Mouse (Mus musculus) limb, embryonic 15.5 days (tissue): ENCODE measurements around the gene 1700001P01Rik. TPM values are rescaled to one million over a fixed set of nuclear protein-coding genes. Genes with fewer than 3 reads are reported as not detected.

Experiments used
- ATAC-seq: fragments of 200-750 bp; cut with Nextera tagmentation; 2 replicates; pipeline ENCODE4 v1.8.0; 2017; ENCODE audit warnings: low read depth, moderate TSS enrichment; ENCODE audit not compliant: insufficient number of reproducible peaks, low FRiP score, low TSS enrichment
- H3K27ac ChIP-seq: fragments of 300-500 bp; sonication (generic); 2 replicates; pipeline ENCODE4 v1.5.1; 2015; ENCODE audit warnings: moderate library complexity, mild to moderate bottlenecking, inconsistent platforms
- H3K27me3 ChIP-seq: fragments of 300-500 bp; sonication (generic); 2 replicates; pipeline ENCODE4 v1.6.1; 2015; ENCODE audit warnings: inconsistent platforms
- H3K36me3 ChIP-seq: fragments of 300-500 bp; sonication (generic); 2 replicates; pipeline ENCODE4 v1.6.1; 2015; ENCODE audit warnings: inconsistent platforms
- H3K4me1 ChIP-seq: fragments of 300-500 bp; sonication (generic); 2 replicates; pipeline ENCODE4 v1.6.1; 2015; ENCODE audit warnings: inconsistent platforms
- H3K4me2 ChIP-seq: fragments of 300-500 bp; sonication (generic); 2 replicates; pipeline ENCODE4 v1.6.1; 2015; ENCODE audit warnings: mild to moderate bottlenecking, inconsistent platforms
- H3K4me3 ChIP-seq: fragments of 300-500 bp; sonication (generic); 2 replicates; pipeline ENCODE4 v1.5.1; 2015; ENCODE audit warnings: mild to moderate bottlenecking, inconsistent platforms
- H3K9ac ChIP-seq: fragments of 300-500 bp; sonication (generic); 2 replicates; pipeline ENCODE4 v1.6.1; 2015; ENCODE audit warnings: inconsistent platforms
- H3K9me3 ChIP-seq: fragments of 300-500 bp; sonication (generic); 2 replicates; pipeline ENCODE4 v1.6.1; 2016; ENCODE audit warnings: inconsistent platforms
- WGBS: fragments of 180-500 bp; shearing (Covaris S2); methylation state at CpG from one replicate; pipeline ENCODE4 v1.1.7; 2015; 5-methylcytosine and 5-hydroxymethylcytosine counted together
- polyA plus RNA-seq: library from polyadenylated mRNA; unstranded; fragments of >200 nt; fragmentation: Nextera tagmentation; extraction: Ambion mirVana; gene quantifications from 2 replicates; pipeline ENCODE4 v1.2.1, GENCODE M21; 2015

The 1700001P01Rik gene
- 0.35 TPM in 1 of 2 replicates, not detected in the other for polyA plus RNA-seq

DNA sequence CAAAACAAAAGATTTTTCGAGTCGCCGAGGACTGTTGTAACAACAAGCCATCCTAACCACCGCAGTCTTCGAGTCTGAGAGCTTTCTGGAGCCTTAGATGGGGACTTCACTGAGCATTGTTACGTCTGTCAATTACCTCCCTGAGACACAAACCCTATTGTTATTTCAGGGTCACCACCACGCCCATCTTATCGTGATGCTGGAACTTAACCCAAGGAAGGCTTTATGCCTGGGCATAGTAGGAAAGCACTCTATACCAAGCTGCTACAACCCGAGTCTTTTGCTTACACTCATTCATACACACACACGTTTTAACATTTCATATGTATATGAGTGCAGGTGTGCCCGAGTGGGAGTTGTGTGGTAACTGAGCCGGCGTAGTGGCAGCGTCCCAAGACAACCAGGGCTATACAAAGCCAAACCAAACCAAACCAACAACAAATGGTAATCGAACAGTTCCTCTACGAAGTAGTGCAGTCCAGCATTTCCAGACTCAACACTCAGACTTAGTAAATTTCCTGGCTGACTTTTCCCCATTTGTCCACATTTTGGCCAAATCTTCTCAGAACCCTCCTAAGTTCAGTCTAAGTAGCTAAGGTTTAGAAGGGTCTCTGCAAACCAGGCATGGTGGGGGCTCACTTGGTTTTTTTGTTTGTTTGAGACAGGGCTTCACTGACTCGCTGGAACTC lies at the start of gene 1700001P01Rik:
Gene 1700001P01Rik (minus strand): TSS at position 111 of the 689 bp plus-strand sequence.
- Histone ChIP-seq H3K4me1 (peaks cover 19% of the 10 kb centered on the region), H3K36me3 (peaks cover 54% of the 10 kb centered on the region), H3K4me2 (no peak within 1 kb of the TSS), H3K9ac (no peak within 1 kb of the TSS), H3K27ac (no peak within 1 kb of the TSS), H3K27me3 (no peaks in the 10 kb centered on the region), H3K4me3 (no peak within 1 kb of the TSS), H3K9me3 (no peaks in the 10 kb centered on the region)
- 58% methylated on average over 17 of the region's 17 CpGs for WGBS
- no peak for ATAC-seq

DNA sequence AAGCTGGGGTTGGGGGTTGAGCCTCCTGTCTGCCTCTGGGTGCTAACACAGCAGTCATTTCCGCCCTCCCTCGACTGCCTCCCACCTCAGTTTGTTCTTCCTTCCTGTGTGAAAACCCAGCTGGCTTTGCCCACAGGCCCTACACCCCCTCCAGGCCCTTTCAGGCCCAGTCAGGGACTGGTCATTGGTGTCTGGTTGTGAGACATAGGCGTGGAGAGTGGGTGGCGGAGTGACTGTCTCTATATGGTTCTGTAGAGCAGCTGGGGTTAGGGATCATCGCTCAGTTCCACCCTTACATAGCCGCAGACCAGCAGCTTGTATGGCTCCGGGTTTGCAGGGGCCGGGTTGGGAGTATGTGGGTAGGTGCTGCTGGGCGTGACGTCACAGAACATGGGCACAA lies 49.6 kb upstream of the 1700001P01Rik start:
- Histone ChIP-seq H3K4me1 (0 out of 2 replicates have a peak, but pooled peaks cover 5% of the 10 kb centered on the region), H3K4me3 (no peak overlapping the region), H3K4me2 (no peak overlapping the region), H3K27me3 (no peaks in the 10 kb centered on the region), H3K27ac (no peak overlapping the region), H3K9ac (no peak overlapping the region), H3K9me3 (no peaks in the 10 kb centered on the region), H3K36me3 (peaks cover 81% of the 10 kb centered on the region)
- 84% methylated on average over 10 of the region's 10 CpGs for WGBS
- no peak for ATAC-seq

DNA sequence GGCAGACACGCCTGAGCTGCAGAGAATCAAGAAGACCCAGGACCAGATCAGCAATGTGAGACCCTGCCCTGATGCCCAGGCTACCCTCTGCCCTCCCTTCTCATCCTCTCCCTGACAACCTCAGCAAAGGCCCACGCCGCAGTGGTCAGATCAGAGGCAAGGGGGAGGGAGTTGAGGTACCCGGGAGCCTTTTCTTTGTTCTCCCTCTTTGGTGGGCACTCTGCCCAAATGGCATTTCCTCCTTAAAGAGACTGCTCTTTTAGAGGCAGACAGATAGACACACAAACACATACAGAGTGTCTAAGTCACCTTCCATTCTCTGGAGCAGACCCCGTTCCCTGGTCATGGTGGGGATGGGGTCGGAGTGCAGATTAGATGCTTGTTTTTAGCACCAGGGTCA lies 49.2 kb upstream of the 1700001P01Rik start:
- peaks cover 7% of the 10 kb centered on the region; the same call in 1 of the 2 replicates for H3K4me1 ChIP-seq
- peaks cover 81% of the 10 kb centered on the region for H3K36me3 ChIP-seq
- H3K4me3 ChIP-seq: no peak overlapping the region
- H3K27me3 ChIP-seq: no peaks in the 10 kb centered on the region
- H3K9me3 ChIP-seq: no peaks in the 10 kb centered on the region
- no peak overlapping the region for H3K9ac ChIP-seq
- no peak overlapping the region for H3K4me2 ChIP-seq
- 63% methylated on average over 6 of the region's 6 CpGs for WGBS
- H3K27ac ChIP-seq: no peak overlapping the region
- ATAC-seq: no peak

DNA sequence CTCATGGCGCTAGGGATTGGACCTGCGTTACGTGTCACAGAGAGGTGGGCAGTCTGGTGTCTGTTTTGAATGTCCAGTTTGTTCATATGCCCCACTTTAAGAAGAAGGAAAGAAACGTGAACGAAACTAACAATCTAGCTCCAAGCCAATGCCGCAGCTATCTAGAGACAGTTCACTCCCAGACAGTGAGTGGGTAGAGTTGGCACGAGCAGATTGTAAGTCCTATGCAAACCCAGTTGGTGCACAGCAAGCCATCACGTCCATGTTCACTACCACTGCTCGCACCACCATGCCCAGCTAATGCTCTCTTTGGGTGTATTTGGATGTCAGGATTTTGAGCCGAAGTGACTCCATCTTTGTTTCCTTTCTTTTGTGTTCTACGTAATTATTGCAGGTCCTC lies 48.5 kb upstream of the 1700001P01Rik start:
- Histone ChIP-seq H3K27ac (no peak overlapping the region), H3K27me3 (no peaks in the 10 kb centered on the region), H3K4me3 (no peak overlapping the region), H3K4me2 (no peak overlapping the region), H3K9me3 (no peaks in the 10 kb centered on the region), H3K9ac (no peak overlapping the region), H3K4me1 (peaks cover 10% of the 10 kb centered on the region; the same call in 1 of the 2 replicates), H3K36me3 (peaks cover 76% of the 10 kb centered on the region)
- WGBS: 94% methylated on average over 11 of the region's 11 CpGs
- ATAC-seq: no peak

DNA sequence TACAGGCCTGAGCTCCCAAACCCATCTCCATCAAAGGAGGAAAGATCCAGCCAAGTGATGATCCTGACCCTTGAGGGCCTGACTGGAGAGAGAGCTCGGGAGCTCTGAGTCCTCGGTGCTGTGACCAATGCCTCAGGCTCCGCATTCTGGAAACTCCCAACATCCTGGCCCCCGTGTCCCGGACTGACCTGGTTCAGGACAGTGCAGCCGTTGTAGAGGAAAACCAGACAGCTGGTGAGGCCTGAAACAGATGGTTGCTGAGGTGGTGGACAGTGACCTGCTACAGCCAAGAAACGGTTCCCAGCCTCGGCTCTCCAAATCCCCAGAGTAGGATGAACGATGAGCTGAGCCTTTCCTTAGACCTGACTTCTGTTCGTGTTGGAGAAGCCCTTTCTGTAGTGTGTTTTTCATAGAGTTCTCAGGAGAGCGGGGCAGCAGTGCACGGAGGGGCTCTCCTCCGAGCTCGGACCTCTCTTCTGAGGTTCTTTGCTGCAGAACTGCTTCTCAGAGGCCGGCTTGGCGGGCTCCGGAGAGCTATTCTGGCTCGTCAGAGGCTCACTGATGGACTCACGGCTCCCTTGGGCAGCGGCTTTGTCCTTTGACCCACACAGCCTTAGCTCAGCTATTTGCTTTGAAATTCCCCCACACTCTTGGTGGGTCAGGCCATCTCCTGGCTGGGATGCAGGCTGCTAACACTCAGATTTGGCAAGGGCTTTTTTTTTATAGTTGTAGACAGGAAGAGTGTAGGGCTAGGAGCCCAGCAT lies 47.3 kb upstream of the 1700001P01Rik start:
- H3K9ac ChIP-seq: no peak overlapping the region
- no peak overlapping the region for H3K27ac ChIP-seq
- no peaks in the 10 kb centered on the region for H3K27me3 ChIP-seq
- WGBS: 73% methylated on average over 20 of the region's 20 CpGs
- H3K36me3 ChIP-seq: peaks cover 80% of the 10 kb centered on the region
- ATAC-seq: no peak
- H3K4me3 ChIP-seq: no peak overlapping the region
- no peaks in the 10 kb centered on the region for H3K9me3 ChIP-seq
- H3K4me1 ChIP-seq: peaks cover 19% of the 10 kb centered on the region
- H3K4me2 ChIP-seq: no peak overlapping the region

DNA sequence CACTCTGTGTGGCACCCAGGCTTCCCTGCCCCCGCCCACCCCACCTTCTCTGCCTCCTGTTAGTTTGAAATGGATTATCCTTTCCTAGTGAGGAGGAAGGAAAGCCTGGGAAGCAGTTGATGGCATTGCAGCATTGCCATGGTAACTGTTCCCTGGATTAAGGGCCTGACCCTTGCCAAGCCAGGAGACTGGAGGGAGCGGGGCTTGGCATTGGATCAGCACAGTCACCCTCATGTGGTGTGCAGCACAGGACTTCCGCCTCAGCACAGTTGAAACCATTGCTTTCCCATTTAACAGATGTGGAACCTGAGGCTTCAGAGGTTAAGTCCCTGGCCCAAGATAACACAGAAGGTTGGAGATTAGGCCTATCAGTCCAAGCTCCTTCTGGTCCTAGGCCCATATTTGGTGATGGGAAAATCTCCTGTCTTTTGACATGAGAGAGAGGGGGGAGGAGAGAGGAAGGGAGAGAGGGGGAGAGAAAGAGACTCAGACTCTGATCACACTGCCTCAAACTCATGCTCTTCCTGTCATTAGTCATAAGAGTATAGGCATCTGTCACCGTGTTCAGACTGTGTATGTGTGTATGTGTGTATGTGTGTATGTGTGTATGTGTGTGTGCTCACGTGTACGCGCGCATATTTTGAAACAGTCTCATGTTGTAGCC lies 45.8 kb upstream of the 1700001P01Rik start:
- WGBS: 92% methylated on average over 8 of the region's 8 CpGs
- no peak overlapping the region for H3K4me3 ChIP-seq
- no peak overlapping the region for H3K27ac ChIP-seq
- H3K9me3 ChIP-seq: no peaks in the 10 kb centered on the region
- H3K9ac ChIP-seq: no peak overlapping the region
- no peaks in the 10 kb centered on the region for H3K27me3 ChIP-seq
- H3K4me2 ChIP-seq: no peak overlapping the region
- peaks cover 33% of the 10 kb centered on the region for H3K4me1 ChIP-seq
- H3K36me3 ChIP-seq: peaks cover 75% of the 10 kb centered on the region
- ATAC-seq: no peak

DNA sequence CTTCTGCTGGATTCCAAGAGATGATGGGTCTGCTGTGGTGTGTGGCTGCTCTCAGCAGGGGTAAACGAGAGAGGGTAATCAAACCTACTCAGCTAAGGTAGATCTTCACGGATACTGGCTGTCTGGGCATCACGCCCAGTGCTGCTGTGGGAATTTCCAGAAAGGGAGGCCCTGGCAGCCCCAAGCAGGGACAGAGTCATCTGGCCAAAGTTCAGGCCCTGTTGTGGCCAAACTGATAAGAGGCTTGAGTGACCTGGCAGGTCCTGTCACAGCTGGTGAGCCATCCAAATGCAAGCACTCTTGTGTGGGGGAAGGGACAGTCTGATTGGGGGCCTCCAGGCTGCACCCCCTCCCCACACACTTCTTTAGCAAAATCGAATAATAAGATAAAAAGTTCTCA lies 45.1 kb upstream of the 1700001P01Rik start:
- Histone ChIP-seq H3K27ac (no peak overlapping the region), H3K4me2 (no peak overlapping the region), H3K9ac (no peak overlapping the region), H3K9me3 (no peaks in the 10 kb centered on the region), H3K36me3 (peaks cover 75% of the 10 kb centered on the region), H3K4me1 (peaks cover 38% of the 10 kb centered on the region), H3K4me3 (no peak overlapping the region), H3K27me3 (no peaks in the 10 kb centered on the region)
- ATAC-seq: no peak
- WGBS: 66% methylated on average over 4 of the region's 4 CpGs

DNA sequence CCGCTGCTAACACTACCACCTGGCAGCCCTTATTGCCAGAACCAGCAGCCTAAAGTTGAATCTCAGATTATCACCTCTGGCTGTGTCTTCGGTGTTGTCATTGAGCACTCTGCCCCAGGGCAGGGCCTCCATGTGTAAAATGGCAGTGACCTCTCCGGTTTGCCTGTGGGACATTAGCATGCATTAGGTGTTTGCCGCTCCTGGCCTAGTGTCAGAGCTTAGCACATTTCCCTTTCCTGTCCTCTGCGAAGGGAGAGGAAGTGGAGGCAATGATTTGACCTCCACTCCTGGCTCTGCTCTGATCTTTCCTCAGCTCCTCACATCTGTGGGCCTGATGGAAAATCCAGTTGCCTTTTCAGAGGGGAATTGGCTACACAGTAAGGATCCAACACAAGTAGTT lies 44.2 kb upstream of the 1700001P01Rik start:
- Histone ChIP-seq H3K27ac (0 out of 2 replicates have a peak overlapping the region, but pooled peaks have one; percentile 27), H3K36me3 (peaks cover 76% of the 10 kb centered on the region), H3K4me3 (no peak overlapping the region), H3K4me2 (no peak overlapping the region), H3K9me3 (no peaks in the 10 kb centered on the region), H3K4me1 (peaks cover 47% of the 10 kb centered on the region), H3K9ac (no peak overlapping the region), H3K27me3 (no peaks in the 10 kb centered on the region)
- ATAC-seq: no peak
- 56% methylated on average over 5 of the region's 5 CpGs for WGBS

DNA sequence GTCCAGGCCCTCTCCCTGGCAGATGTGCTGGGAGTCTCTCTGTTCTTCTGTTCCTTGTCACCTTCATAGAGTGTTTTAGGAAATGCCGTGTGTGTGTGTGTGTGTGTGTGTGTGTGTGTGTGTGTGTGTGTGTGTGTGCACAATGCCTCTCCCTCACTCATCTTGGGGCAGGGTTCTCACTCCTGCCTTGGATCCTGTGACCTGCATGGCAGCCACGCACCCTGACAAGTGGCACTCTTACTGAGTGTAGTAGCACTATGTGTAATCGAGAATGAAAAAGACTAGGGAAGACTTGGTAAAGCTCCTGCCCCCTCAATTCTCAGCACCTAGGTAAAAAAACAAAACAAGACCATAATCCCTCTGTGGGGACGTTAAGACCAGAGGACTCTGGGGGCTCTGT lies 43.4 kb upstream of the 1700001P01Rik start:
- Histone ChIP-seq H3K27ac (peak overlapping the region; percentile 38; the same call in 1 of the 2 replicates), H3K4me3 (no peak overlapping the region), H3K9me3 (no peaks in the 10 kb centered on the region), H3K27me3 (no peaks in the 10 kb centered on the region), H3K4me2 (no peak overlapping the region), H3K4me1 (peaks cover 48% of the 10 kb centered on the region), H3K9ac (no peak overlapping the region), H3K36me3 (peaks cover 75% of the 10 kb centered on the region)
- 61% methylated on average over 4 of the region's 4 CpGs for WGBS
- no peak for ATAC-seq

DNA sequence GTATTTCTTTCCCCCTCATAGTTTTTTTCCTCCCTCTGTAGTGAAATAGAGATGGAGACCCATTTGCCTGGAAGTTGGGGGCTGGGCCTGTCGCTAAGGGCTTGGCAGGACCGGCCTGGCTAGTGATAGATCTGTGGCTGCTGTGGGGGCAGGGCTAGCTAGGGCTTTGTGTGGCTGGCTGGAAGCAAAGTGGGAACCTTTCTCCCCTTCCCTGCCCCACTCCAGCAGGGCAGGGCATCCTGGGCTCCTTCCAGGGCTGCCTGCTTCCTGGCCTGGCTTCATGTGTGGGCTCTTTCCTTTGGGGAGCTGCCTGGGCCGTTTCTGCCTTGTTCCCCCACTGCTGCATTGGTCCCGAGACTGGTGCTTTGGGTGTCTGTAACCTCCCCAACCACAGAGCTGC lies 42.9 kb upstream of the 1700001P01Rik start:
- no peaks in the 10 kb centered on the region for H3K27me3 ChIP-seq
- H3K4me3 ChIP-seq: no peak overlapping the region
- peaks cover 54% of the 10 kb centered on the region for H3K4me1 ChIP-seq
- 9% methylated on average over 4 of the region's 4 CpGs for WGBS
- H3K4me2 ChIP-seq: no peak overlapping the region
- no peak overlapping the region for H3K9ac ChIP-seq
- H3K27ac ChIP-seq: peak overlapping the region; percentile 38; the same call in 1 of the 2 replicates
- no peaks in the 10 kb centered on the region for H3K9me3 ChIP-seq
- H3K36me3 ChIP-seq: peaks cover 78% of the 10 kb centered on the region
- ATAC-seq: no peak

DNA sequence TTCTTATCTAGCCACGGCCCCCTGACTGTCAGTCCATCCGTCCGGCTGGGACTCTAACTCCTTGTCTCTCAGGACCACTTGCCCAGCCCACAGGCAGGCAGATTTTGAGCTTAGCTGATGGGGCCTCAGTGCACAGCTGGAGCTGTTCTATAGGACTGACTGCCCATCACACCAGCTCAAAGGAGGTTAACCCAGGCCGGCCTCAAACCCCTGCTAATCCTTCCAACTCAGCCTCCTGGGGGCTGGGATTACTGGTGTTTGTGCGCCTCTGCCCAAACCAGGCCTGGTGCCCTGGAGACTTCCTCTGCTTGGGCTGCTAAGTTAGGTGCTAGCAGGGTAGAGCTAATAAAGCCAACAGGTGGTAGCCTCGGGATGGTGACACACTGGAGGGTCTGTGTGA lies 42.3 kb upstream of the 1700001P01Rik start:
- H3K4me3 ChIP-seq: no peak overlapping the region
- H3K9me3 ChIP-seq: no peaks in the 10 kb centered on the region
- H3K4me2 ChIP-seq: no peak overlapping the region
- no peak for ATAC-seq
- no peak overlapping the region for H3K9ac ChIP-seq
- H3K27ac ChIP-seq: 0 out of 2 replicates have a peak overlapping the region, but pooled peaks have one; percentile 38
- H3K27me3 ChIP-seq: no peaks in the 10 kb centered on the region
- H3K36me3 ChIP-seq: peaks cover 78% of the 10 kb centered on the region
- 50% methylated on average over 6 of the region's 6 CpGs for WGBS
- peaks cover 59% of the 10 kb centered on the region for H3K4me1 ChIP-seq

DNA sequence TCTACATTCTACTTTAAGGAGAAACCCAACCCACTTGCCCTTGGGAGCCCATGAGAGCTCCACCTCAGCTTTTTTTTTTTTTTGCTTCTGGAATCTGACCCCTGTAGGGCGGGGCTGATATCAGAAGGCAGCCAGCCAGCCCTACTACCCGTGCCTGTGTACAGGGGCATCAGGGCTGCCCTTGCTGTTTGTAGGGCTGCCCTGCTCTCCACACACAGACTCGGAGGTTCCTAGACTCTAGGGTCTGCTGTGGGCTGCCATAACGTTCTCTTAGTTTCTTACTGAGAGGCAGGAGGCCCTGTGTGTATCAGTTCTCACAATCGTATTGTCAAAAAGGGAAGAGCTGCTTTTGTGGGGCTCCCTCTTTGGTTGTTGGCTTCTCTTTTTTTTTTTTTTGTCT lies 41.7 kb upstream of the 1700001P01Rik start:
- WGBS: 38% methylated on average over 5 of the region's 5 CpGs
- Histone ChIP-seq H3K4me3 (no peak overlapping the region), H3K27ac (no peak overlapping the region), H3K27me3 (no peaks in the 10 kb centered on the region), H3K9me3 (no peaks in the 10 kb centered on the region), H3K4me2 (no peak overlapping the region), H3K4me1 (peaks cover 66% of the 10 kb centered on the region), H3K36me3 (peaks cover 77% of the 10 kb centered on the region), H3K9ac (no peak overlapping the region)
- no peak for ATAC-seq
